Mouse (Mus musculus): ENCODE data around the gene Dmxl2. TPM values are rescaled to one million over a fixed set of nuclear protein-coding genes. Genes with fewer than 3 reads are reported as not detected.

Dmxl2 gene
- total and polyA plus RNA-seq, 3 experiments: 6.1 to 238 (median 9.1) TPM

GRCm38 (mm10) chr9:54515991-54516390, 14.6 kb upstream of the Dmxl2 start:
- no peaks in the 10 kb centered on the region for H3K79me2 ChIP-seq (ENCODE audit: control insufficient read depth, insufficient read depth, low read length, poor library complexity)
- no peak for DNase-seq (ENCODE audit: low read depth, low spot score)
- peaks cover 3 to 4% of the 10 kb centered on the region in 2 experiments for H3K27me3 ChIP-seq (ENCODE audit: control insufficient read depth in 1 of 2, insufficient read depth in 2 of 2, low read length in 2 of 2)
- no peak overlapping the region for H3K4me3 ChIP-seq (ENCODE audit: control insufficient read depth in 1 of 2, insufficient read depth in 1 of 2, low read depth in 2 of 2, low read length in 2 of 2)
- no peak overlapping the region for H3K9ac ChIP-seq (ENCODE audit: control insufficient read depth, low read depth, low read length, poor library complexity, severe bottlenecking)
- no peaks in the 10 kb centered on the region for H3K9me3 ChIP-seq (replicated peaks; ENCODE audit: insufficient read depth, low read length)
- H3K36me3 ChIP-seq (ENCODE audit: control insufficient read depth in 1 of 2, insufficient read depth in 2 of 2, low read length in 2 of 2): no peaks in the 10 kb centered on the region
- TF ChIP-seq CHD2 (IDR thresholded peaks at IDR 0.05; ENCODE audit: low read length): no peak
- no peak for TF ChIP-seq NRF1 (IDR thresholded peaks at IDR 0.05; ENCODE audit: insufficient read depth, low read depth, low read length, poor library complexity, severe bottlenecking)
- TF ChIP-seq ELF1 (IDR thresholded peaks at IDR 0.05; ENCODE audit: low read depth, low read length): no peak
- TF ChIP-seq E2F4 (IDR thresholded peaks at IDR 0.05; ENCODE audit: borderline replicate concordance, low read depth, low read length): no peak
- TF ChIP-seq MXI1 (IDR thresholded peaks at IDR 0.05; ENCODE audit: low read depth, low read length): no peak
- no peak for TF ChIP-seq POLR2AphosphoS5 (IDR thresholded peaks at IDR 0.05; ENCODE audit: borderline replicate concordance, low read depth, low read length)
- TF ChIP-seq ZKSCAN1 (IDR thresholded peaks at IDR 0.05; ENCODE audit: low read depth, low read length): no peak
- TF ChIP-seq POLR2AphosphoS2 (IDR thresholded peaks at IDR 0.05; ENCODE audit: low read length): no peak
- no peak for TF ChIP-seq MEF2A (IDR thresholded peaks at IDR 0.05; ENCODE audit: extremely low read depth, insufficient replicate concordance, low read depth, low read length, poor library complexity, severe bottlenecking)
- no peak for TF ChIP-seq MAZ (IDR thresholded peaks at IDR 0.05; ENCODE audit: low read depth, low read length)
- TF ChIP-seq SIN3A (IDR thresholded peaks at IDR 0.05; ENCODE audit: low read length): no peak
- no peak for TF ChIP-seq ETS1 (IDR thresholded peaks at IDR 0.05; ENCODE audit: low read depth, low read length)
- no peak for TF ChIP-seq GABPA (IDR thresholded peaks at IDR 0.05; ENCODE audit: low read depth, low read length)
- TF ChIP-seq RCOR1 (IDR thresholded peaks at IDR 0.05; ENCODE audit: low read depth, low read length): no peak
- TF ChIP-seq TBP (IDR thresholded peaks at IDR 0.05; ENCODE audit: low read depth, low read length): no peak
- no peak for TF ChIP-seq HCFC1 (IDR thresholded peaks at IDR 0.05; ENCODE audit: low read depth, low read length)
- TF ChIP-seq MYB (IDR thresholded peaks at IDR 0.05; ENCODE audit: low read depth, low read length): no peak
- TF ChIP-seq TCF12 (IDR thresholded peaks at IDR 0.05; ENCODE audit: low read depth, low read length): no peak
- TF ChIP-seq ZMIZ1 (IDR thresholded peaks at IDR 0.05; ENCODE audit: low read depth, low read length): no peak
- no peaks in the 10 kb centered on the region for H3K4me1 ChIP-seq (ENCODE audit: control insufficient read depth in 1 of 2, insufficient read depth in 2 of 2, low read length in 2 of 2)
- H3K27ac ChIP-seq (ENCODE audit: control insufficient read depth, low read depth, low read length): no peak overlapping the region

GRCm38 (mm10) chr9:54502873-54503272, 1.4 kb upstream of the Dmxl2 start:
- Histone ChIP-seq H3K79me2 (ENCODE audit: control insufficient read depth, insufficient read depth, low read length, poor library complexity) (peaks cover 3% of the 10 kb centered on the region), H3K9me3 (replicated peaks; ENCODE audit: insufficient read depth, low read length) (no peaks in the 10 kb centered on the region), H3K36me3 (ENCODE audit: control insufficient read depth in 1 of 2, insufficient read depth in 2 of 2, low read length in 2 of 2) (peaks cover 0 to 7% of the 10 kb centered on the region in 2 experiments; a peak in 1 of 4 replicates), H3K4me1 (ENCODE audit: control insufficient read depth in 1 of 2, insufficient read depth in 2 of 2, low read length in 2 of 2) (peaks cover 4 to 6% of the 10 kb centered on the region in 2 experiments; a peak in 2 of 4 replicates), H3K9ac (ENCODE audit: control insufficient read depth, low read depth, low read length, poor library complexity, severe bottlenecking) (no peak overlapping the region), H3K27ac (ENCODE audit: control insufficient read depth, low read depth, low read length) (no peak overlapping the region), H3K4me3 (ENCODE audit: control insufficient read depth in 1 of 2, insufficient read depth in 1 of 2, low read depth in 2 of 2, low read length in 2 of 2) (no peak overlapping the region), H3K27me3 (ENCODE audit: control insufficient read depth in 1 of 2, insufficient read depth in 2 of 2, low read length in 2 of 2) (no peaks in the 10 kb centered on the region; a peak in 2 of 4 replicates)
- TF ChIP-seq MAZ (IDR thresholded peaks at IDR 0.05; ENCODE audit: low read depth, low read length) (no peak), RAD21 (IDR thresholded peaks at IDR 0.05; ENCODE audit: low read depth, low read length) (no peak), USF2 (IDR thresholded peaks at IDR 0.05; ENCODE audit: borderline replicate concordance in 1 of 2, insufficient read depth in 1 of 2, low read depth in 1 of 2, low read length in 2 of 2) (no peak), TCF12 (IDR thresholded peaks at IDR 0.05; ENCODE audit: low read depth, low read length) (no peak), RCOR1 (IDR thresholded peaks at IDR 0.05; ENCODE audit: low read depth, low read length) (no peak), POLR2AphosphoS5 (IDR thresholded peaks at IDR 0.05; ENCODE audit: borderline replicate concordance, low read depth, low read length) (no peak), ZNF384 (IDR thresholded peaks at IDR 0.05; ENCODE audit: low read depth, low read length) (no peak), MAFK (IDR thresholded peaks at IDR 0.05; ENCODE audit: borderline replicate concordance, low read depth, low read length) (no peak), MEF2A (IDR thresholded peaks at IDR 0.05; ENCODE audit: extremely low read depth, insufficient replicate concordance, low read depth, low read length, poor library complexity, severe bottlenecking) (no peak), ZMIZ1 (IDR thresholded peaks at IDR 0.05; ENCODE audit: low read depth, low read length) (no peak), ELF1 (IDR thresholded peaks at IDR 0.05; ENCODE audit: low read depth, low read length) (no peak), KAT2A (conservative IDR thresholded peaks at IDR 0.05; ENCODE audit: low read depth, low read length) (no peak), POLR2A (IDR thresholded peaks at IDR 0.05; ENCODE audit: control insufficient read depth in 1 of 2, insufficient read depth in 1 of 2, low read depth in 1 of 2, low read length in 2 of 2, poor library complexity in 1 of 2) (no peak), EP300 (IDR thresholded peaks at IDR 0.05; ENCODE audit: low read depth in 1 of 2, low read length in 2 of 2) (no peak), CTCF (IDR thresholded peaks at IDR 0.05 in 2 of 3, conservative IDR thresholded peaks at IDR 0.05 in 1 of 3; ENCODE audit: control insufficient read depth in 1 of 3, insufficient read depth in 1 of 3, low read depth in 2 of 3, low read length in 3 of 3, poor library complexity in 1 of 3, severe bottlenecking in 1 of 3) (no peak), TBP (IDR thresholded peaks at IDR 0.05; ENCODE audit: low read depth, low read length) (no peak), ETS1 (IDR thresholded peaks at IDR 0.05; ENCODE audit: low read depth, low read length) (no peak), ZC3H11A (IDR thresholded peaks at IDR 0.05; ENCODE audit: low read depth, low read length) (no peak)
- DNase-seq (ENCODE audit: low read depth, low spot score): no peak

Measured in MEL (cell line).